Mouse (Mus musculus) midbrain, embryonic 14.5 days (tissue): ENCODE data around the gene Cd81. TPM values are rescaled to one million over a fixed set of nuclear protein-coding genes. Genes with fewer than 3 reads are reported as not detected.

ENCODE experiments used
- ATAC-seq: fragments of 200-750 bp; cut with Nextera tagmentation; 2 replicates; pipeline ENCODE4 v1.8.0; 2017; ENCODE audit warnings: moderate number of reproducible peaks, moderate library complexity; ENCODE audit not compliant: low FRiP score, low TSS enrichment
- DNase-seq: peaks from one replicate; pipeline ENCODE4 v3.0.0-alpha.2; 2015
- H3K27ac ChIP-seq: fragments of 300-500 bp; sonication (generic); replicated peaks from 2 replicates; pipeline ENCODE4 v1.5.1; 2014; ENCODE audit warnings: mild to moderate bottlenecking, low read depth, low read length, moderate library complexity
- H3K27me3 ChIP-seq: fragments of 300-500 bp; sonication (generic); 2 replicates; pipeline ENCODE4 v1.6.1; 2014; ENCODE audit warnings: low read length, control low read depth, mixed read lengths; ENCODE audit not compliant: control insufficient read depth, insufficient read depth
- H3K36me3 ChIP-seq: fragments of 300-500 bp; sonication (generic); 2 replicates; pipeline ENCODE4 v1.6.1; 2014; ENCODE audit warnings: low read length, control low read depth; ENCODE audit not compliant: control insufficient read depth, insufficient read depth
- H3K4me1 ChIP-seq: fragments of 300-500 bp; sonication (generic); 2 replicates; pipeline ENCODE4 v1.6.1; 2014; ENCODE audit warnings: mild to moderate bottlenecking, antibody characterized with exemption, low read length, control low read depth; ENCODE audit not compliant: control insufficient read depth, insufficient read depth
- H3K4me2 ChIP-seq: fragments of 300-500 bp; sonication (generic); 2 replicates; pipeline ENCODE4 v1.6.1; 2014; ENCODE audit warnings: mild to moderate bottlenecking, low read length, moderate library complexity
- H3K4me3 ChIP-seq: fragments of 300-500 bp; sonication (generic); replicated peaks from 2 replicates; pipeline ENCODE4 v1.5.1; 2014; ENCODE audit warnings: low read depth, low read length
- H3K9ac ChIP-seq: fragments of 300-500 bp; sonication (generic); replicated peaks from 2 replicates; pipeline ENCODE4 v1.6.1; 2014; ENCODE audit warnings: mild to moderate bottlenecking, low read length, moderate library complexity
- H3K9me3 ChIP-seq: fragments of 300-500 bp; sonication (generic); 2 replicates; pipeline ENCODE4 v1.6.1; 2016; ENCODE audit warnings: low read length, control low read depth, mixed read lengths; ENCODE audit not compliant: control insufficient read depth
- WGBS: fragments of 180-500 bp; shearing (Covaris S2); extraction: QIAGEN DNeasy Blood & Tissue Kit; methylation state at CpG from one replicate; pipeline ENCODE4 v1.1.7; 2014; 5-methylcytosine and 5-hydroxymethylcytosine counted together
- polyA plus RNA-seq: library from polyadenylated mRNA; unstranded; fragments of >200 nt; fragmentation: Nextera tagmentation; extraction: Ambion mirVana; gene quantifications from 2 replicates; pipeline ENCODE4 v1.2.1, GENCODE M21; 2014

The Cd81 gene
- polyA plus RNA-seq, 1 experiment from 2014 or later = 316 TPM

GRCm38 (mm10) chr7:143083708-143084107 is 31.2 kb downstream of the Cd81 start:
- no peaks in the 10 kb centered on the region for H3K36me3 ChIP-seq
- ATAC-seq (no peak), DNase-seq (no peak)
- H3K27ac ChIP-seq = no peak overlapping the region
- H3K9ac ChIP-seq = no peak overlapping the region
- no peaks in the 10 kb centered on the region for H3K27me3 ChIP-seq
- no peaks in the 10 kb centered on the region for H3K9me3 ChIP-seq
- 80% methylated on average over 2 of the region's 2 CpGs for WGBS
- H3K4me2 ChIP-seq = no peak overlapping the region
- no peak overlapping the region for H3K4me3 ChIP-seq
- H3K4me1 ChIP-seq = no peaks in the 10 kb centered on the region

GRCm38 (mm10) chr7:143086366-143086765 is 33.8 kb downstream of the Cd81 start:
- H3K36me3 ChIP-seq = no peaks in the 10 kb centered on the region
- no peaks in the 10 kb centered on the region for H3K27me3 ChIP-seq
- DNase-seq (peak; percentile 63), ATAC-seq (no peak)
- H3K4me3 ChIP-seq = no peak overlapping the region
- H3K9me3 ChIP-seq = no peaks in the 10 kb centered on the region
- no peak overlapping the region for H3K4me2 ChIP-seq
- no peak overlapping the region for H3K9ac ChIP-seq
- 57% methylated on average over 2 of the region's 2 CpGs for WGBS
- H3K4me1 ChIP-seq = no peaks in the 10 kb centered on the region
- H3K27ac ChIP-seq = no peak overlapping the region

- Histone ChIP-seq H3K27ac (no peak overlapping the region; the same call in 1 of the 2 replicates), H3K27me3 (no peaks in the 10 kb centered on the region), H3K9me3 (no peaks in the 10 kb centered on the region), H3K4me2 (no peak overlapping the region), H3K9ac (no peak overlapping the region), H3K4me3 (no peak overlapping the region), H3K36me3 (no peaks in the 10 kb centered on the region), H3K4me1 (no peaks in the 10 kb centered on the region)
- 30% methylated on average over 4 of the region's 4 CpGs for WGBS
- DNase-seq (peak; percentile 59), ATAC-seq (peak; percentile 27; the same call in 1 of the 2 replicates)
Observed at GRCm38 (mm10) chr7:143087070-143087579, 34.6 kb downstream of the Cd81 start.

- H3K4me2 ChIP-seq = no peak overlapping the region
- no peaks in the 10 kb centered on the region for H3K36me3 ChIP-seq
- WGBS = 71% methylated on average over 3 of the region's 3 CpGs
- DNase-seq (no peak), ATAC-seq (no peak)
- H3K9me3 ChIP-seq = no peaks in the 10 kb centered on the region
- H3K9ac ChIP-seq = no peak overlapping the region
- H3K4me3 ChIP-seq = no peak overlapping the region
- no peak overlapping the region for H3K27ac ChIP-seq
- H3K4me1 ChIP-seq = no peaks in the 10 kb centered on the region
- no peaks in the 10 kb centered on the region for H3K27me3 ChIP-seq
Observed at GRCm38 (mm10) chr7:143093847-143094246, 41.3 kb downstream of the Cd81 start.

GRCm38 (mm10) chr7:143094592-143095553 is 42.3 kb downstream of the Cd81 start, which contains the start of gene Trpm5:
TSS of gene Trpm5 (minus strand) at chr7:143094642.
- Histone ChIP-seq H3K27me3 (no peaks in the 10 kb centered on the region), H3K36me3 (no peaks in the 10 kb centered on the region), H3K9me3 (no peaks in the 10 kb centered on the region), H3K4me2 (no peak within 1 kb of the TSS), H3K27ac (no peak within 1 kb of the TSS), H3K4me1 (no peaks in the 10 kb centered on the region), H3K4me3 (no peak within 1 kb of the TSS), H3K9ac (no peak within 1 kb of the TSS)
- WGBS = 51% methylated on average over 10 of the region's 10 CpGs
- ATAC-seq = no peak
- DNase-seq = peak; percentile 65

- no peak overlapping the region for H3K4me3 ChIP-seq
- H3K4me1 ChIP-seq = no peaks in the 10 kb centered on the region
- H3K27me3 ChIP-seq = no peaks in the 10 kb centered on the region
- H3K4me2 ChIP-seq = no peak overlapping the region
- WGBS = 43% methylated on average over 1 of the region's 1 CpGs
- H3K9me3 ChIP-seq = no peaks in the 10 kb centered on the region
- no peak overlapping the region for H3K9ac ChIP-seq
- H3K27ac ChIP-seq = no peak overlapping the region
- H3K36me3 ChIP-seq = no peaks in the 10 kb centered on the region
- ATAC-seq (no peak), DNase-seq (no peak)
Observed at GRCm38 (mm10) chr7:143095554-143095907, 43.0 kb downstream of the Cd81 start.

- DNase-seq = no peak
- 81% methylated on average over 4 of the region's 4 CpGs for WGBS
- H3K4me2 ChIP-seq = no peak overlapping the region
- no peaks in the 10 kb centered on the region for H3K9me3 ChIP-seq
- H3K9ac ChIP-seq = no peak overlapping the region
- H3K4me3 ChIP-seq = no peak overlapping the region
- H3K27me3 ChIP-seq = no peaks in the 10 kb centered on the region
- ATAC-seq = no peak
- no peaks in the 10 kb centered on the region for H3K4me1 ChIP-seq
- no peaks in the 10 kb centered on the region for H3K36me3 ChIP-seq
- H3K27ac ChIP-seq = no peak overlapping the region
Observed at GRCm38 (mm10) chr7:143100759-143101158, 48.2 kb downstream of the Cd81 start.

- H3K4me1 ChIP-seq = no peaks in the 10 kb centered on the region
- H3K9ac ChIP-seq = no peak overlapping the region
- H3K36me3 ChIP-seq = no peaks in the 10 kb centered on the region
- DNase-seq = peak; percentile 13
- peaks cover 27% of the 10 kb centered on the region for H3K27me3 ChIP-seq
- no peak overlapping the region for H3K27ac ChIP-seq
- H3K4me3 ChIP-seq = no peak overlapping the region
- 65% methylated on average over 11 of the region's 11 CpGs for WGBS
- H3K4me2 ChIP-seq = no peak overlapping the region
- H3K9me3 ChIP-seq = no peaks in the 10 kb centered on the region
- no peak for ATAC-seq
Observed at GRCm38 (mm10) chr7:143105258-143105897, 52.8 kb downstream of the Cd81 start.
